Mouse (Mus musculus) CH12.LX (cell line): ENCODE results near the gene Pmvk. TPM values are rescaled to one million over a fixed set of nuclear protein-coding genes. Genes with fewer than 3 reads are reported as not detected.

Source experiments
- DNase-seq: peaks from one replicate; pipeline ENCODE4 v3.0.0-alpha.2; 2013; ENCODE audit errors: extremely low read depth
- H3K27ac ChIP-seq: 2 replicates; pipeline ENCODE4 v1.5.1; 2012; ENCODE audit warnings: low read depth, mild to moderate bottlenecking, control low read depth, moderate library complexity; ENCODE audit not compliant: insufficient read depth
- H3K27me3 ChIP-seq: replicated peaks from 2 replicates; pipeline ENCODE3; 2012; ENCODE audit warnings: inconsistent platforms
- H3K36me3 ChIP-seq, 2 experiments: replicated peaks in 1 of 2; 2 replicates each; pipeline versions ENCODE3 to v1.6.1; 2012; ENCODE audit warnings: inconsistent platforms in 1 of 2, low read length in 1 of 2, mild to moderate bottlenecking in 1 of 2, mixed read lengths in 1 of 2, moderate library complexity in 1 of 2; ENCODE audit not compliant: control insufficient read depth in 1 of 2, insufficient read depth in 1 of 2
- H3K4me1 ChIP-seq, 2 experiments: 2 replicates each; pipeline ENCODE4 v1.6.1; 2012; ENCODE audit warnings: inconsistent platforms in 1 of 2, moderate library complexity in 1 of 2; ENCODE audit not compliant: insufficient read depth in 2 of 2, control insufficient read depth in 1 of 2
- H3K4me2 ChIP-seq: 2 replicates; pipeline ENCODE4 v1.6.1; 2012; ENCODE audit warnings: low read depth, mild to moderate bottlenecking, control low read depth; ENCODE audit not compliant: poor library complexity, insufficient read depth, severe bottlenecking
- H3K4me3 ChIP-seq, 3 experiments: fragments of 150-350 bp in 1 of 3; sonication (generic) in 1 of 3; replicated peaks in 1 of 3; 2 replicates each; pipeline versions ENCODE3 to v1.5.1; 2011 to 2012; ENCODE audit warnings: low read depth in 2 of 3, low read length in 2 of 3, mild to moderate bottlenecking in 2 of 3, moderate library complexity in 2 of 3, control low read depth in 1 of 3, improper control_type of control experiment in 1 of 3, inconsistent platforms in 1 of 3, mixed read lengths in 1 of 3; ENCODE audit not compliant: poor library complexity in 1 of 3
- H3K79me2 ChIP-seq: replicated peaks from 2 replicates; pipeline ENCODE4 v1.6.1; 2012; ENCODE audit warnings: mild to moderate bottlenecking, moderate library complexity; ENCODE audit not compliant: control insufficient read depth, poor library complexity, insufficient read depth, severe bottlenecking; ENCODE audit errors: extremely low read depth
- H3K9ac ChIP-seq: 2 replicates; pipeline ENCODE4 v1.6.1; 2012; ENCODE audit warnings: low read depth, mild to moderate bottlenecking, control low read depth, moderate library complexity; ENCODE audit not compliant: insufficient read depth
- H3K9me3 ChIP-seq: replicated peaks from 2 replicates; pipeline ENCODE3; 2012; ENCODE audit warnings: low read length, inconsistent platforms, mixed read lengths
- CHD1 ChIP-seq: IDR thresholded peaks from 2 replicates; pipeline ENCODE4 v1.6.1; 2012; ENCODE audit warnings: low read depth, low read length, improper control_type of control experiment, inconsistent platforms
- CTCF ChIP-seq, 2 experiments: IDR thresholded peaks in 1 of 2; conservative IDR thresholded peaks in 1 of 2; 2 replicates each; pipeline ENCODE4 v1.5.1; 2011 to 2012; ENCODE audit warnings: low read depth in 2 of 2, low read length in 2 of 2, improper control_type of control experiment in 1 of 2, inconsistent platforms in 1 of 2, mild to moderate bottlenecking in 1 of 2, moderate library complexity in 1 of 2
- ELF1 ChIP-seq: IDR thresholded peaks from 2 replicates; pipeline ENCODE4 v1.6.1; 2014; ENCODE audit warnings: low read depth, mild to moderate bottlenecking, inconsistent platforms, low read length, improper control_type of control experiment
- EP300 ChIP-seq: IDR thresholded peaks from 2 replicates; pipeline ENCODE4 v1.6.1; 2011; ENCODE audit warnings: low read length, improper control_type of control experiment
- JUN ChIP-seq: IDR thresholded peaks from 2 replicates; pipeline ENCODE4 v1.6.1; 2011; ENCODE audit warnings: low read depth, mild to moderate bottlenecking, low read length, improper control_type of control experiment, moderate library complexity; ENCODE audit not compliant: insufficient read depth
- RAD21 ChIP-seq: IDR thresholded peaks from 2 replicates; pipeline ENCODE4 v1.6.1; 2011; ENCODE audit warnings: low read depth, mild to moderate bottlenecking, low read length, improper control_type of control experiment, moderate library complexity
- RCOR1 ChIP-seq: conservative IDR thresholded peaks from 2 replicates; pipeline ENCODE4 v1.6.1; 2012; ENCODE audit warnings: low read depth, mild to moderate bottlenecking, inconsistent platforms, low read length, improper control_type of control experiment
- SMC3 ChIP-seq: IDR thresholded peaks from 2 replicates; pipeline ENCODE4 v1.6.1; 2011; ENCODE audit warnings: low read depth, low read length, improper control_type of control experiment
- USF1 ChIP-seq: IDR thresholded peaks from 2 replicates; pipeline ENCODE4 v1.6.1; 2014; ENCODE audit warnings: low read depth, mild to moderate bottlenecking, inconsistent platforms, low read length, improper control_type of control experiment
- USF2 ChIP-seq: conservative IDR thresholded peaks from 2 replicates; pipeline ENCODE4 v1.6.1; 2011; ENCODE audit warnings: low read depth, low read length, improper control_type of control experiment
- dilution Hi-C: fragments of 300-500 bp; cut with MboI; formaldehyde crosslinking; loops from 2 replicates; pipeline ENCODE4 v1.14.3; 2020; ENCODE audit warnings: low sequenced_read_pairs; ENCODE audit not compliant: extremely low pct_unique_long_range_greater_than_20kb, extremely low pct_ligation_motif_present
- in situ Hi-C: fragments of 300-500 bp; cut with MboI; formaldehyde crosslinking; loops from 3 replicates; pipeline ENCODE4 v1.14.3; 2019; ENCODE audit warnings: low sequenced_read_pairs, low pct_ligation_motif_present, low pct_unique_long_range_greater_than_20kb, mixed read lengths
- polyA plus RNA-seq: library from polyadenylated mRNA; unstranded; fragments of >175 nt; gene quantifications from 2 replicates; pipeline ENCODE4 v1.2.1, GENCODE M21; 2012; ENCODE audit warnings: low read depth; ENCODE audit not compliant: insufficient read length
- total RNA-seq, 2 experiments: library from RNA; depleted of rRNA; stranded (reverse); fragments of 300-350 nt in 1 of 2; fragments of >200 nt in 1 of 2; gene quantifications; 2 replicates each; pipeline ENCODE4 v1.2.3; 2012 to 2014

Pmvk gene
- total and polyA plus RNA-seq, 3 experiments, result 42.0 to 69.3 (median 50.5) TPM

DNA sequence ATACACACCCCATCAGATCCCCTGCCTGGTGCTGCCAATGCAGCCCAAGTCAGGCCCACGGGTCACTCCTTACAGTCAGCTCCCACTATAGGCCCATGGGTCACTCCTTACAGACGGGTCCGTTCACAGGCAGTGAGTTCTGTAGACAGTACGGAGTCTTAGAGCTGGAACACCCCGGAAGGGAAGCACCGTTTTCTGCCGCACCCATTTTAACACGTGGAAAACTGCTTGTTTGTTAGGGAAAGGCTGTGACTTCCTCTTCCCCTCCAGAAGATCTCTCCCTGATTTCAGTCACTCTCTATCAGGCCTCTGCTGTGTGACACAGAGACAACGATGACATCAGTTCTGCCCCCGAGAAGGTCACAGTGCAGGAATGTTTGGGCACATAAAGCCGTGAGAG, 61.1 kb downstream of the Pmvk start:
- dilution Hi-C loops (no loop called here), in situ Hi-C loops (loop anchor here (10.0 kb wide), 1 partner anchor 169 kb away; no protein-coding TSS in a partner anchor)
- H3K27ac ChIP-seq, result no peak overlapping the region

GRCm38 (mm10) chr3:89516321-89516720, 62.0 kb downstream of the Pmvk start:
- TF ChIP-seq EP300, result no peak
- TF ChIP-seq RAD21, result peak; percentile 8; the same call in 1 of the 2 replicates
- TF ChIP-seq ELF1, result no peak
- no peak for TF ChIP-seq CHD1
- 0 out of 4 replicates have a peak, but pooled peaks of 1 of the 2 experiments have one; percentile 6 for TF ChIP-seq CTCF (conservative IDR thresholded peaks at IDR 0.05 in 1 of 2, IDR thresholded peaks at IDR 0.05 in 1 of 2; ENCODE audit: low read depth in 2 of 2, low read length in 2 of 2)
- Histone ChIP-seq H3K27ac (no peak overlapping the region), H3K4me1 (peaks cover 0 to 4% of the 10 kb centered on the region in 2 experiments; a peak in 1 of 4 replicates), H3K4me3 (no peak overlapping the region), H3K79me2 (no peaks in the 10 kb centered on the region), H3K27me3 (peaks cover 19% of the 10 kb centered on the region), H3K9me3 (peaks cover 21% of the 10 kb centered on the region), H3K36me3 (no peaks in the 10 kb centered on the region), H3K4me2 (no peak overlapping the region), H3K9ac (no peak overlapping the region)
- dilution Hi-C loops, result no loop called here
- in situ Hi-C loops, result loop anchor here (10.0 kb wide), 1 partner anchor 168 kb away; no protein-coding TSS in a partner anchor
- DNase-seq, result no peak

More for the DNA sequence above, 61.1 kb downstream of the Pmvk start:
- Histone ChIP-seq H3K4me1 (no peaks in the 10 kb centered on the region; a peak in 1 of 4 replicates), H3K4me3 (no peak overlapping the region), H3K79me2 (no peaks in the 10 kb centered on the region), H3K9me3 (peaks cover 21% of the 10 kb centered on the region), H3K36me3 (no peaks in the 10 kb centered on the region), H3K27me3 (peaks cover 13% of the 10 kb centered on the region), H3K4me2 (no peak overlapping the region), H3K9ac (no peak overlapping the region)
- no peak for DNase-seq
- TF ChIP-seq USF2 (no peak), USF1 (no peak), JUN (no peak), RCOR1 (no peak), SMC3 (no peak), CTCF (conservative IDR thresholded peaks at IDR 0.05 in 1 of 2, IDR thresholded peaks at IDR 0.05 in 1 of 2; ENCODE audit: low read depth in 2 of 2, low read length in 2 of 2) (no peak), ELF1 (no peak)

Other genes starting within 250 kb of the Pmvk start
Only the 20 nearest of the 21 such genes appear.
- gene Mtx1, start 227.5 kb upstream of the Pmvk start, total RNA-seq (2012; rRNA removed), result 205 and 222 TPM in 2 replicates
- 256 and 299 TPM in 2 replicates for gene Mtx1, start 227.5 kb upstream of the Pmvk start, total RNA-seq (2014; rRNA removed)
- 159 and 162 TPM in 2 replicates for gene Mtx1, start 227.5 kb upstream of the Pmvk start, polyA plus RNA-seq
- 0.38 and 0.50 TPM in 2 replicates for gene Muc1, start 225.5 kb upstream of the Pmvk start, total RNA-seq (2012; rRNA removed)
- 0.09 and 0.28 TPM in 2 replicates for gene Muc1, start 225.5 kb upstream of the Pmvk start, total RNA-seq (2014; rRNA removed)
- 0.60 and 0.71 TPM in 2 replicates for gene Muc1, start 225.5 kb upstream of the Pmvk start, polyA plus RNA-seq
- 141 and 143 TPM in 2 replicates for gene Krtcap2, start 208.6 kb upstream of the Pmvk start, total RNA-seq (2012; rRNA removed)
- gene Krtcap2, start 208.6 kb upstream of the Pmvk start, total RNA-seq (2014; rRNA removed), result 127 and 180 TPM in 2 replicates
- 198 and 230 TPM in 2 replicates for gene Krtcap2, start 208.6 kb upstream of the Pmvk start, polyA plus RNA-seq
- 1.9 and 2.0 TPM in 2 replicates for gene Trim46, start 208.2 kb upstream of the Pmvk start, total RNA-seq (2012; rRNA removed)
- gene Trim46, start 208.2 kb upstream of the Pmvk start, total RNA-seq (2014; rRNA removed), result 0.36 TPM in 2 replicates
- 1.4 and 1.9 TPM in 2 replicates for gene Trim46, start 208.2 kb upstream of the Pmvk start, polyA plus RNA-seq
- 189 and 228 TPM in 2 replicates for gene Dpm3, start 195.2 kb upstream of the Pmvk start, total RNA-seq (2012; rRNA removed)
- 45.8 and 52.7 TPM in 2 replicates for gene Dpm3, start 195.2 kb upstream of the Pmvk start, total RNA-seq (2014; rRNA removed)
- gene Dpm3, start 195.2 kb upstream of the Pmvk start, polyA plus RNA-seq, result 70.4 and 74.8 TPM in 2 replicates
- gene Slc50a1, start 184.0 kb upstream of the Pmvk start, total RNA-seq (2012; rRNA removed), result 47.8 and 50.9 TPM in 2 replicates
- gene Slc50a1, start 184.0 kb upstream of the Pmvk start, total RNA-seq (2014; rRNA removed), result 40.6 and 41.8 TPM in 2 replicates
- gene Slc50a1, start 184.0 kb upstream of the Pmvk start, polyA plus RNA-seq, result 44.7 and 56.0 TPM in 2 replicates
- gene Efna1, start 173.4 kb upstream of the Pmvk start, total RNA-seq (2012; rRNA removed), result 0.59 and 0.93 TPM in 2 replicates
- 0.62 and 0.70 TPM in 2 replicates for gene Efna1, start 173.4 kb upstream of the Pmvk start, total RNA-seq (2014; rRNA removed)
- 0.71 and 0.80 TPM in 2 replicates for gene Efna1, start 173.4 kb upstream of the Pmvk start, polyA plus RNA-seq
- gene Efna3, start 131.6 kb upstream of the Pmvk start, total RNA-seq (2012; rRNA removed), result 0.13 TPM in 1 of 2 replicates, not detected in the other
- 0.09 TPM in 1 of 2 replicates, not detected in the other for gene Efna3, start 131.6 kb upstream of the Pmvk start, total RNA-seq (2014; rRNA removed)
- 0.19 TPM in 1 of 2 replicates, not detected in the other for gene Efna3, start 131.6 kb upstream of the Pmvk start, polyA plus RNA-seq
- 2.6 and 3.1 TPM in 2 replicates for gene Efna4, start 116.5 kb upstream of the Pmvk start, total RNA-seq (2012; rRNA removed)
- 0.76 and 1.1 TPM in 2 replicates for gene Efna4, start 116.5 kb upstream of the Pmvk start, total RNA-seq (2014; rRNA removed)
- 1.00 and 1.1 TPM in 2 replicates for gene Efna4, start 116.5 kb upstream of the Pmvk start, polyA plus RNA-seq
- gene Adam15, start 104.5 kb upstream of the Pmvk start, total RNA-seq (2012; rRNA removed), result 31.3 and 39.1 TPM in 2 replicates
- 5.8 and 5.9 TPM in 2 replicates for gene Adam15, start 104.5 kb upstream of the Pmvk start, total RNA-seq (2014; rRNA removed)
- gene Adam15, start 104.5 kb upstream of the Pmvk start, polyA plus RNA-seq, result 26.2 and 26.5 TPM in 2 replicates
- not detected in 2 replicates for gene Dcst2, start 92.6 kb upstream of the Pmvk start, total RNA-seq (2012; rRNA removed)
- not detected in 2 replicates for gene Dcst2, start 92.6 kb upstream of the Pmvk start, total RNA-seq (2014; rRNA removed)
- 0.10 and 0.14 TPM in 2 replicates for gene Dcst2, start 92.6 kb upstream of the Pmvk start, polyA plus RNA-seq
- 0.04 and 0.21 TPM in 2 replicates for gene Dcst1, start 89.3 kb upstream of the Pmvk start, total RNA-seq (2012; rRNA removed)
- not detected in 2 replicates for gene Dcst1, start 89.3 kb upstream of the Pmvk start, total RNA-seq (2014; rRNA removed)
- gene Dcst1, start 89.3 kb upstream of the Pmvk start, polyA plus RNA-seq, result 0.10 and 0.53 TPM in 2 replicates
- gene Zbtb7b, start 59.8 kb upstream of the Pmvk start, total RNA-seq (2012; rRNA removed), result 31.6 and 34.2 TPM in 2 replicates
- 11.9 and 12.7 TPM in 2 replicates for gene Zbtb7b, start 59.8 kb upstream of the Pmvk start, total RNA-seq (2014; rRNA removed)
- gene Zbtb7b, start 59.8 kb upstream of the Pmvk start, polyA plus RNA-seq, result 27.6 and 32.4 TPM in 2 replicates
- not detected in 2 replicates for gene Lenep, start 51.7 kb upstream of the Pmvk start, total RNA-seq (2012; rRNA removed)
- gene Lenep, start 51.7 kb upstream of the Pmvk start, total RNA-seq (2014; rRNA removed), result not detected in 2 replicates
- gene Lenep, start 51.7 kb upstream of the Pmvk start, polyA plus RNA-seq, result not detected in 2 replicates
- 26.9 and 29.0 TPM in 2 replicates for gene Flad1, start 42.7 kb upstream of the Pmvk start, total RNA-seq (2012; rRNA removed)
- gene Flad1, start 42.7 kb upstream of the Pmvk start, total RNA-seq (2014; rRNA removed), result 28.7 and 31.1 TPM in 2 replicates
- 25.9 and 26.0 TPM in 2 replicates for gene Flad1, start 42.7 kb upstream of the Pmvk start, polyA plus RNA-seq
- 173 and 195 TPM in 2 replicates for gene Cks1b, start 36.2 kb upstream of the Pmvk start, total RNA-seq (2012; rRNA removed)
- 224 and 268 TPM in 2 replicates for gene Cks1b, start 36.2 kb upstream of the Pmvk start, total RNA-seq (2014; rRNA removed)
- gene Cks1b, start 36.2 kb upstream of the Pmvk start, polyA plus RNA-seq, result 200 and 270 TPM in 2 replicates
- 23.1 and 24.2 TPM in 2 replicates for gene Shc1, start 36.1 kb upstream of the Pmvk start, total RNA-seq (2012; rRNA removed)
- 40.2 and 40.6 TPM in 2 replicates for gene Shc1, start 36.1 kb upstream of the Pmvk start, total RNA-seq (2014; rRNA removed)
- 32.1 and 32.3 TPM in 2 replicates for gene Shc1, start 36.1 kb upstream of the Pmvk start, polyA plus RNA-seq
- gene Pygo2, start 24.3 kb upstream of the Pmvk start, total RNA-seq (2012; rRNA removed), result 40.2 and 40.8 TPM in 2 replicates
- gene Pygo2, start 24.3 kb upstream of the Pmvk start, total RNA-seq (2014; rRNA removed), result 21.5 and 21.9 TPM in 2 replicates
- 29.7 and 31.7 TPM in 2 replicates for gene Pygo2, start 24.3 kb upstream of the Pmvk start, polyA plus RNA-seq
- 16.3 and 18.4 TPM in 2 replicates for gene Pbxip1, start 17.8 kb upstream of the Pmvk start, total RNA-seq (2012; rRNA removed)
- 14.1 and 14.6 TPM in 2 replicates for gene Pbxip1, start 17.8 kb upstream of the Pmvk start, total RNA-seq (2014; rRNA removed)
- gene Pbxip1, start 17.8 kb upstream of the Pmvk start, polyA plus RNA-seq, result 17.3 and 17.6 TPM in 2 replicates
- gene Kcnn3, start 65.6 kb downstream of the Pmvk start, total RNA-seq (2012; rRNA removed), result not detected in 2 replicates
- not detected in 2 replicates for gene Kcnn3, start 65.6 kb downstream of the Pmvk start, total RNA-seq (2014; rRNA removed)
- 0.06 TPM in 1 of 2 replicates, not detected in the other for gene Kcnn3, start 65.6 kb downstream of the Pmvk start, polyA plus RNA-seq